Mouse (Mus musculus) lung, postnatal 0 days (tissue): ENCODE measurements around the gene Gm20219. TPM values are rescaled to one million over a fixed set of nuclear protein-coding genes. Genes with fewer than 3 reads are reported as not detected.

Experiments
- ATAC-seq: fragments of 200-750 bp; cut with Nextera tagmentation; 2 replicates; pipeline ENCODE4 v1.8.0; 2017; ENCODE audit warnings: moderate library complexity
- DNase-seq: peaks from one replicate; pipeline ENCODE4 v3.0.0-alpha.2; 2016; ENCODE audit warnings: low spot score
- H3K27ac ChIP-seq: fragments of 300-500 bp; sonication (generic); 2 replicates; pipeline ENCODE4 v1.5.1; 2014; ENCODE audit warnings: antibody characterized with exemption, mild to moderate bottlenecking, low read length, mixed read lengths
- H3K27me3 ChIP-seq: fragments of 300-500 bp; sonication (generic); replicated peaks from 2 replicates; pipeline ENCODE4 v1.6.1; 2014; ENCODE audit warnings: low read length, mixed read lengths; ENCODE audit not compliant: insufficient read depth
- H3K36me3 ChIP-seq: fragments of 300-500 bp; sonication (generic); 2 replicates; pipeline ENCODE4 v1.6.1; 2014; ENCODE audit warnings: low read length, mixed read lengths; ENCODE audit not compliant: insufficient read depth
- H3K4me1 ChIP-seq: fragments of 300-500 bp; sonication (generic); 2 replicates; pipeline ENCODE4 v1.6.1; 2014; ENCODE audit warnings: antibody characterized with exemption, low read depth, low read length, mixed read lengths; ENCODE audit not compliant: insufficient read depth
- H3K4me2 ChIP-seq: fragments of 300-500 bp; sonication (generic); replicated peaks from 2 replicates; pipeline ENCODE4 v1.6.1; 2014; ENCODE audit warnings: low read depth, mild to moderate bottlenecking, low read length, moderate library complexity, mixed read lengths
- H3K4me3 ChIP-seq: fragments of 300-500 bp; sonication (generic); 2 replicates; pipeline ENCODE4 v1.5.1; 2014; ENCODE audit warnings: low read depth, low read length
- H3K9ac ChIP-seq: fragments of 300-500 bp; sonication (generic); replicated peaks from 2 replicates; pipeline ENCODE4 v1.6.1; 2014; ENCODE audit warnings: low read depth, mild to moderate bottlenecking
- H3K9me3 ChIP-seq: fragments of 300-500 bp; sonication (generic); 2 replicates; pipeline ENCODE4 v1.6.1; 2016; ENCODE audit warnings: low read length, mixed read lengths
- CTCF ChIP-seq: IDR thresholded peaks from 2 replicates; pipeline ENCODE4 v1.5.1; 2016; ENCODE audit warnings: antibody characterized with exemption, mild to moderate bottlenecking
- EP300 ChIP-seq: IDR thresholded peaks from 2 replicates; pipeline ENCODE4 v1.6.1; 2016; ENCODE audit warnings: antibody characterized with exemption, mild to moderate bottlenecking, control low read depth
- WGBS: fragments of 180-500 bp; shearing (Covaris S2); extraction: QIAGEN DNeasy Blood & Tissue Kit; methylation state at CpG from one replicate; pipeline ENCODE4 v1.1.7; 2014; 5-methylcytosine and 5-hydroxymethylcytosine counted together
- polyA plus RNA-seq: library from polyadenylated mRNA; unstranded; fragments of >200 nt; fragmentation: Nextera tagmentation; extraction: Ambion mirVana; gene quantifications from 2 replicates; pipeline ENCODE4 v1.2.1, GENCODE M21; 2015

The Gm20219 gene
- polyA plus RNA-seq, 1 experiment from 2014 or later, result 3.5 TPM

GRCm38 (mm10) chr17:56572939-56573338, 18.8 kb upstream of the Gm20219 start:
- Histone ChIP-seq H3K36me3 (peaks cover 55% of the 10 kb centered on the region), H3K27ac (no peak overlapping the region), H3K4me3 (no peak overlapping the region), H3K4me2 (no peak overlapping the region), H3K9ac (no peak overlapping the region), H3K4me1 (no peaks in the 10 kb centered on the region), H3K9me3 (no peaks in the 10 kb centered on the region), H3K27me3 (no peaks in the 10 kb centered on the region)
- no peak for ATAC-seq
- TF ChIP-seq CTCF, result no peak
- no peak for TF ChIP-seq EP300
- no peak for DNase-seq
- 90% methylated on average over 3 of the region's 3 CpGs for WGBS

DNA sequence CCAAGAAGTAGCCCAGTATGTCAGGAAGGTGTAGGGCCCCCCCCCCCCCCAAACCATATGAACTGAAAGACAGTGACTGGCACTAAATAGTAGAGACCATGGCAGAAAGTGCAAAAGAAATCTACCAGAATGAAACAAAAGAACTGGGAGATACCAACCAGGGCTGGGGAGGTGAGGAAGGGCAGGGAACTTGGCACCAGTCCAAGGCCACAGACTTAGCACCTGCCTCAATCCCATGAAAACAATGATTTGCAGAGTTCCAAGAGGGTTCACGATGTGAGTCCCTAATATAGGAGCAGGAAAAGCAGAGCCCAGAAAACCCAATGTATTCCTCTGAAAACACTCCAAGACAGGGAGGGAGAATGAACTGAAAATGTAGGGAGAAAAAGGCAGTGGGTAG, 18.0 kb upstream of the Gm20219 start:
- WGBS, result 45% methylated on average over 1 of the region's 1 CpGs
- H3K9ac ChIP-seq, result no peak overlapping the region
- DNase-seq (no peak), ATAC-seq (no peak)
- no peak overlapping the region for H3K27ac ChIP-seq
- TF ChIP-seq EP300, result no peak
- no peak for TF ChIP-seq CTCF
- H3K27me3 ChIP-seq, result no peaks in the 10 kb centered on the region
- peaks cover 56% of the 10 kb centered on the region for H3K36me3 ChIP-seq
- H3K4me1 ChIP-seq, result no peaks in the 10 kb centered on the region
- no peak overlapping the region for H3K4me3 ChIP-seq
- H3K4me2 ChIP-seq, result no peak overlapping the region
- H3K9me3 ChIP-seq, result no peaks in the 10 kb centered on the region

DNA sequence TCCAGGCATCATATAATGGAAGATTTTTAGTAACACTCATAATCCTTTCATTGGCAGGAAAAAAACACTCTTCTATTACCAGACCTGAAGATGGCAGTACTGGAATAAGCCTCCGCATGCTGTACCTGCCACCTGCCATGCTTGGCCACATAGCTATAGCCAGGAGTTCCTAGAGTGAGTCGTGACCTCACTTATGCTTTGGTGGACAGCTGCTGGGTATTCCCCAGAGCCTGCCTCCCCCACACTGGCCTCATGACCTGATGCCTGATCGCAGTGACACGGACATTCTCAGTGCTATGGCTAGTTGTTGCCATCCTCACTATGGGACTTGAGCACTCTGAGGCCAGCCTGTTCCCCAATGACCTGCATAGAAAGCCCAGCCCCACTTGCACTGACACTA, 16.1 kb upstream of the Gm20219 start:
- 86% methylated on average over 4 of the region's 4 CpGs for WGBS

DNA sequence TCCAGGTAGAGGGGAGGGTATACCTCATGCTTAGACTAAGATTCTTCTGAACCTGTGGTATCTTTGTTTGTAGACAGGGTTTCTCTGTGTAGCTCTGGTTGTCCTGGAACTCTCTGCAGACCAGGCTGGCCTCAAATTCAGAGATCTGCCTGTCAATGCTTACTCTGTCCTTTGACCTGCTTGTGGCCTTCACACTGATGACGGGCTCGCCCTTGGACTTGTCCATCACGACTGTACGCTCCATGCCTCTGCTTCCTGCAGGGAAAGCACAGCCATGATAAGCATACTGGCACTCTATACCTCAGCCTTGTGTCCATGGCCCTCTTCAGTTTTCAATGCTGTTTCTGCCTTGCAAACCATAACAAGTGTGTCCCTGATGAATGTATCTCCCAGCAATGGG, 13.2 kb upstream of the Gm20219 start:
- H3K9me3 ChIP-seq, result no peaks in the 10 kb centered on the region
- H3K4me2 ChIP-seq, result no peak overlapping the region
- WGBS, result 88% methylated on average over 4 of the region's 4 CpGs
- no peak overlapping the region for H3K9ac ChIP-seq
- H3K27ac ChIP-seq, result no peak overlapping the region
- H3K27me3 ChIP-seq, result no peaks in the 10 kb centered on the region
- TF ChIP-seq EP300 (no peak), CTCF (no peak)
- DNase-seq (no peak), ATAC-seq (no peak)
- no peak overlapping the region for H3K4me3 ChIP-seq
- peaks cover 73% of the 10 kb centered on the region for H3K36me3 ChIP-seq
- H3K4me1 ChIP-seq, result no peaks in the 10 kb centered on the region

More for the DNA sequence above, 16.1 kb upstream of the Gm20219 start:
- H3K27me3 ChIP-seq, result no peaks in the 10 kb centered on the region
- no peak overlapping the region for H3K4me3 ChIP-seq
- H3K4me2 ChIP-seq, result no peak overlapping the region
- H3K9ac ChIP-seq, result no peak overlapping the region
- no peak for DNase-seq
- no peaks in the 10 kb centered on the region for H3K9me3 ChIP-seq
- H3K27ac ChIP-seq, result no peak overlapping the region
- H3K36me3 ChIP-seq, result peaks cover 62% of the 10 kb centered on the region
- no peak for TF ChIP-seq EP300
- no peak for TF ChIP-seq CTCF
- ATAC-seq, result no peak
- H3K4me1 ChIP-seq, result no peaks in the 10 kb centered on the region

- 85% methylated on average over 5 of the region's 5 CpGs for WGBS
- Histone ChIP-seq H3K4me1 (no peaks in the 10 kb centered on the region), H3K27me3 (no peaks in the 10 kb centered on the region), H3K4me2 (no peak overlapping the region), H3K27ac (no peak overlapping the region), H3K9ac (no peak overlapping the region), H3K9me3 (no peaks in the 10 kb centered on the region), H3K36me3 (peaks cover 74% of the 10 kb centered on the region), H3K4me3 (no peak overlapping the region)
- TF ChIP-seq CTCF, result no peak
- no peak for TF ChIP-seq EP300
- ATAC-seq, result no peak
- DNase-seq, result no peak
These were observed 12.7 kb upstream of the Gm20219 start for GRCm38 (mm10) chr17:56566918-56567317.

- H3K4me1 ChIP-seq, result no peaks in the 10 kb centered on the region
- H3K9ac ChIP-seq, result no peak overlapping the region
- no peak for TF ChIP-seq CTCF
- TF ChIP-seq EP300, result no peak
- no peak for ATAC-seq
- DNase-seq, result no peak
- H3K9me3 ChIP-seq, result no peaks in the 10 kb centered on the region
- no peak overlapping the region for H3K4me3 ChIP-seq
- no peak overlapping the region for H3K27ac ChIP-seq
- WGBS, result 91% methylated on average over 29 of the region's 29 CpGs
- no peaks in the 10 kb centered on the region for H3K27me3 ChIP-seq
- H3K36me3 ChIP-seq, result peaks cover 75% of the 10 kb centered on the region
- no peak overlapping the region for H3K4me2 ChIP-seq
These were observed 12.1 kb upstream of the Gm20219 start for GRCm38 (mm10) chr17:56566293-56566692.

- no peak for TF ChIP-seq CTCF
- no peak for TF ChIP-seq EP300
- no peak for ATAC-seq
- WGBS, result 91% methylated on average over 2 of the region's 2 CpGs
These were observed 7.7 kb upstream of the Gm20219 start for GRCm38 (mm10) chr17:56561866-56562265.

More at GRCm38 (mm10) chr17:56561866-56562265, 7.7 kb upstream of the Gm20219 start:
- Histone ChIP-seq H3K4me3 (no peak overlapping the region), H3K9me3 (no peaks in the 10 kb centered on the region), H3K36me3 (peaks cover 49% of the 10 kb centered on the region), H3K4me1 (no peaks in the 10 kb centered on the region), H3K27ac (no peak overlapping the region), H3K9ac (no peak overlapping the region), H3K4me2 (no peak overlapping the region), H3K27me3 (no peaks in the 10 kb centered on the region)
- no peak for DNase-seq
